Mouse (Mus musculus): ENCODE measurements around the gene Sh3gl2.

Gene Sh3gl2

GRCm38 (mm10) chr4:85205071-85205635 is at the start of gene Sh3gl2:
Sh3gl2 (plus strand) TSS chr4:85205126.
- DNase-seq (ENCODE audit: low read depth, low spot score), result peak; percentile 94

GRCm38 (mm10) chr4:85161156-85161555 is 43.8 kb upstream of the Sh3gl2 start:
- DNase-seq (ENCODE audit: low read depth, low spot score), result peak; percentile 59

- DNase-seq (ENCODE audit: low read depth, low spot score), result peak; percentile 92
Measured at GRCm38 (mm10) chr4:85162468-85163312, 42.2 kb upstream of the Sh3gl2 start.

GRCm38 (mm10) chr4:85163313-85163615 is 41.7 kb upstream of the Sh3gl2 start:
- peak; percentile 95 for DNase-seq (ENCODE audit: low read depth, low spot score)

- peak; percentile 76 for DNase-seq (ENCODE audit: low read depth, low spot score)
Measured at GRCm38 (mm10) chr4:85168001-85168400, 36.9 kb upstream of the Sh3gl2 start.

GRCm38 (mm10) chr4:85175466-85175865 is 29.5 kb upstream of the Sh3gl2 start:
- peak; percentile 77 for DNase-seq (ENCODE audit: low read depth, low spot score)

GRCm38 (mm10) chr4:85178394-85179051 is 26.4 kb upstream of the Sh3gl2 start:
- no peak for DNase-seq (ENCODE audit: low read depth, low spot score)

GRCm38 (mm10) chr4:85186011-85186410 is 18.9 kb upstream of the Sh3gl2 start:
- peak; percentile 34 for DNase-seq (ENCODE audit: low read depth, low spot score)

- peak; percentile 76 for DNase-seq (ENCODE audit: low read depth, low spot score)
Measured at GRCm38 (mm10) chr4:85196201-85196600, 8.7 kb upstream of the Sh3gl2 start.

- DNase-seq (ENCODE audit: low read depth, low spot score), result no peak
Measured at GRCm38 (mm10) chr4:85198431-85198830, 6.5 kb upstream of the Sh3gl2 start.

GRCm38 (mm10) chr4:85202582-85202981 is 2.3 kb upstream of the Sh3gl2 start:
- DNase-seq (ENCODE audit: low read depth, low spot score), result peak; percentile 68

GRCm38 (mm10) chr4:85205636-85206211 is 798 bp downstream of the Sh3gl2 start:
- peak; percentile 86 for DNase-seq (ENCODE audit: low read depth, low spot score)

- peak; percentile 76 for DNase-seq (ENCODE audit: low read depth, low spot score)
Measured at GRCm38 (mm10) chr4:85206675-85207400, 1.9 kb downstream of the Sh3gl2 start.

- DNase-seq (ENCODE audit: low read depth, low spot score), result peak; percentile 43
Measured at GRCm38 (mm10) chr4:85207515-85207914, 2.6 kb downstream of the Sh3gl2 start.

GRCm38 (mm10) chr4:85208531-85208930 is 3.6 kb downstream of the Sh3gl2 start:
- no peak for DNase-seq (ENCODE audit: low read depth, low spot score)

GRCm38 (mm10) chr4:85210953-85211352 is 6.0 kb downstream of the Sh3gl2 start:
- peak; percentile 62 for DNase-seq (ENCODE audit: low read depth, low spot score)

GRCm38 (mm10) chr4:85217003-85217402 is 12.1 kb downstream of the Sh3gl2 start:
- DNase-seq (ENCODE audit: low read depth, low spot score), result no peak

- no peak for DNase-seq (ENCODE audit: low read depth, low spot score)
Measured at GRCm38 (mm10) chr4:85222716-85223115, 17.8 kb downstream of the Sh3gl2 start.

- DNase-seq (ENCODE audit: low read depth, low spot score), result peak; percentile 62
Measured at GRCm38 (mm10) chr4:85226731-85227130, 21.8 kb downstream of the Sh3gl2 start.

GRCm38 (mm10) chr4:85227664-85228588 is 23.0 kb downstream of the Sh3gl2 start:
- no peak for DNase-seq (ENCODE audit: low read depth, low spot score)

GRCm38 (mm10) chr4:85228589-85228948 is 23.6 kb downstream of the Sh3gl2 start:
- peak; percentile 63 for DNase-seq (ENCODE audit: low read depth, low spot score)
